Mouse (Mus musculus) embryonic facial prominence, embryonic 14.5 days (tissue): Measurements from ENCODE around the gene Galnt6. TPM values are rescaled to one million over a fixed set of nuclear protein-coding genes. Genes with fewer than 3 reads are reported as not detected.

Experiments used
- ATAC-seq: fragments of 200-750 bp; cut with Nextera tagmentation; 2 replicates; pipeline ENCODE4 v1.8.0; 2017; ENCODE audit warnings: low read depth, moderate number of reproducible peaks, moderate TSS enrichment
- DNase-seq: peaks from one replicate; pipeline ENCODE4 v3.0.0-alpha.2; 2015; ENCODE audit warnings: low spot score
- H3K27ac ChIP-seq: fragments of 300-500 bp; sonication (generic); replicated peaks from 2 replicates; pipeline ENCODE4 v1.5.1; 2014; ENCODE audit warnings: low read depth, mild to moderate bottlenecking, low read length, moderate library complexity
- H3K27me3 ChIP-seq: fragments of 300-500 bp; sonication (generic); replicated peaks from 2 replicates; pipeline ENCODE4 v1.6.1; 2014; ENCODE audit warnings: low read length; ENCODE audit not compliant: control insufficient read depth, insufficient read depth
- H3K36me3 ChIP-seq: fragments of 300-500 bp; sonication (generic); 2 replicates; pipeline ENCODE4 v1.6.1; 2014; ENCODE audit warnings: low read length, mixed read lengths; ENCODE audit not compliant: control insufficient read depth, insufficient read depth
- H3K4me1 ChIP-seq: fragments of 300-500 bp; sonication (generic); 2 replicates; pipeline ENCODE4 v1.6.1; 2014; ENCODE audit warnings: antibody characterized with exemption, low read length; ENCODE audit not compliant: control insufficient read depth, insufficient read depth
- H3K4me2 ChIP-seq: fragments of 300-500 bp; sonication (generic); 2 replicates; pipeline ENCODE4 v1.6.1; 2014; ENCODE audit warnings: low read depth, mild to moderate bottlenecking, low read length, moderate library complexity, mixed read lengths
- H3K4me3 ChIP-seq: fragments of 300-500 bp; sonication (generic); 2 replicates; pipeline ENCODE4 v1.5.1; 2014; ENCODE audit warnings: low read depth, mild to moderate bottlenecking, low read length
- H3K9ac ChIP-seq: fragments of 300-500 bp; sonication (generic); 2 replicates; pipeline ENCODE4 v1.6.1; 2014; ENCODE audit warnings: low read depth, mild to moderate bottlenecking, low read length, moderate library complexity, mixed read lengths
- H3K9me3 ChIP-seq: fragments of 300-500 bp; sonication (generic); 2 replicates; pipeline ENCODE4 v1.6.1; 2016; ENCODE audit warnings: low read length; ENCODE audit not compliant: control insufficient read depth
- WGBS: fragments of 180-500 bp; shearing (Covaris S2); extraction: QIAGEN DNeasy Blood & Tissue Kit; methylation state at CpG from one replicate; pipeline ENCODE4 v1.1.7; 2014; 5-methylcytosine and 5-hydroxymethylcytosine counted together
- polyA plus RNA-seq: library from polyadenylated mRNA; unstranded; fragments of >200 nt; fragmentation: Nextera tagmentation; extraction: Ambion mirVana; gene quantifications from 2 replicates; pipeline ENCODE4 v1.2.1, GENCODE M21; 2014

Gene Galnt6
- polyA plus RNA-seq, 1 experiment from 2014 or later = 2.1 TPM

DNA sequence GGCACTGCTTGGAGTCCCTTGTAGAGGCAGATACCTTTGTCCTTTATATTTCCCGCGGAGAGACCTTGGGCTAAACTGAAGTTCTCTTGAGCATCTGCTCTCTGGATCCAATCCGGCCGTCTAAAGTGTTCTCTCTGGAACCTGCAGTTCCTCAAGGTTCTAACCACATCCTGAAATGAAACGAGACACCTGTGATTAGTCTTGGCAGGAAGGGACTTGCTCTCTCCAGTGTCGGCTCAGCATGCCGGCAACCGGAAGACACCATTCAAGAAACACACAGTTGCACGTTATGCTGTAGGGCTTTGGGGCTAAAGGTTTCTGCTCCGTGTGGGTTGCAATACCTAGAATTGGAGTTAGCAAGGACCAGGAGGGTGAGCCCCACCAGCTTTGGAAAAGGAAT is 9.1 kb downstream of the Galnt6 start:
- H3K4me1 ChIP-seq = no peaks in the 10 kb centered on the region
- no peak overlapping the region for H3K27ac ChIP-seq
- H3K9ac ChIP-seq = no peak overlapping the region
- no peaks in the 10 kb centered on the region for H3K27me3 ChIP-seq
- ATAC-seq (no peak), DNase-seq (peak; percentile 31)
- no peak overlapping the region for H3K4me3 ChIP-seq
- 57% methylated on average over 10 of the region's 10 CpGs for WGBS
- no peaks in the 10 kb centered on the region for H3K9me3 ChIP-seq
- H3K36me3 ChIP-seq = no peaks in the 10 kb centered on the region
- H3K4me2 ChIP-seq = no peak overlapping the region

DNA sequence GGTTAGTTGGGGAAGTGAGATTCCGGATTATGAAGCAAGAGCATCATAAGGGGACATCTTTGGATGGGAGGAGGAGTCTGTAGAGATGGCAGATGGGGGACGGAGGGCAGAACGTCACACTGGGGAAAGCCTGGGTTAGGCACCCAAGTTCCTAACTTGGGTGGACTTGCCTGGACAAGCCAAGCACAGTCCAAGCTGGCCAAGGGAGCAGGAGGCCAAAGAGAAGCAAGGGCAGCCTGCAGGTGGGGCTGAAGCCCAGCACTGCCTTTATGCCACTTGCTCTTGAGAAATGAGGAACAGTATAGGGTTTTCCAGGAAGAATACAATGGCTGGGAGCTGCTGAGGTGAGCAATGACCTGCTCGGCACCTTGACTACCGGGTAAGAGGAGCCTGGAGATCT is 10.0 kb downstream of the Galnt6 start:
- Histone ChIP-seq H3K27me3 (no peaks in the 10 kb centered on the region), H3K4me1 (no peaks in the 10 kb centered on the region), H3K36me3 (no peaks in the 10 kb centered on the region), H3K27ac (no peak overlapping the region), H3K9me3 (no peaks in the 10 kb centered on the region), H3K9ac (no peak overlapping the region), H3K4me2 (no peak overlapping the region), H3K4me3 (no peak overlapping the region)
- no peak for ATAC-seq
- DNase-seq = no peak
- WGBS = 90% methylated on average over 5 of the region's 5 CpGs

DNA sequence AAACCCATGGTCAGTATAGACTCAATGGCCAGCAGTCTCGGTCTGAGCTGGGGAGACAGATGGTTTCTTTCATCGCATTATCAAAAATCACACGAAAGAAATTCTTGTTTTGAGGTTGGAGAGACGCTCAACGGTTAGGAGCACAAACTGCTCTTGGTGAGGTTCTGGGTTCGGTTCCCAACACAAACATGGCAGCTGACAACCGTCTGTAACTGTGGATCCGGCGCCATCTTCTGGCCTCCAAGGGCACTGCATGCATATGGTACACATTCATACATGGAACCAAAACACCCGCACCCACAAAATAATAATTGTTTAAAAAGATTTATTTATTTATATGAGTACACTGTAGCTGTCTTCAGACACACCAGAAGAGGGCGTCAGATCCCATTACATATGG is 10.6 kb downstream of the Galnt6 start:
- H3K4me1 ChIP-seq = no peaks in the 10 kb centered on the region
- no peaks in the 10 kb centered on the region for H3K36me3 ChIP-seq
- ATAC-seq (no peak), DNase-seq (no peak)
- H3K27ac ChIP-seq = no peak overlapping the region
- H3K9me3 ChIP-seq = no peaks in the 10 kb centered on the region
- H3K27me3 ChIP-seq = no peaks in the 10 kb centered on the region
- H3K4me2 ChIP-seq = no peak overlapping the region
- no peak overlapping the region for H3K4me3 ChIP-seq
- 84% methylated on average over 11 of the region's 11 CpGs for WGBS
- no peak overlapping the region for H3K9ac ChIP-seq

DNA sequence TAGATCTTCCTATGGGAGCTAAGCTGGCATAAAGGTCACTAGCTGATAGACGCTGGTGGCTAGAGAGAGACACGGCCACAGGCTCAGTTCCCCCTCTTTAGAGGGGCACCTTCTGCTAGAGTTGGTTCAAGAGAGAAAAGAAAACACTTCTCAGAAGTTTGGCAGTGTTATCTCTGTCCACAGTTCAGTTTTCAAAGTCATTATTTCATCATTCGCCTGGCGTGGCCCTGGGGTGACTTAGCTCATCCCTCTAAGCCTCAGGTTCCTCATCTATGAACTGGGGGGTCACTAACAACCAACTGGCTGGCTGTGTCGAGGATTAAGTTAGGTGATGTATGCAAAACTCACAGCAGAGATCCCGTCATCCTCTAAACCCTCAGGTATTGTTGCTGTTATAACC is 11.2 kb downstream of the Galnt6 start:
- no peaks in the 10 kb centered on the region for H3K9me3 ChIP-seq
- H3K9ac ChIP-seq = no peak overlapping the region
- H3K27ac ChIP-seq = no peak overlapping the region
- H3K4me2 ChIP-seq = no peak overlapping the region
- no peak overlapping the region for H3K4me3 ChIP-seq
- ATAC-seq (no peak), DNase-seq (no peak)
- no peaks in the 10 kb centered on the region for H3K36me3 ChIP-seq
- H3K4me1 ChIP-seq = no peaks in the 10 kb centered on the region
- 79% methylated on average over 6 of the region's 6 CpGs for WGBS
- H3K27me3 ChIP-seq = no peaks in the 10 kb centered on the region

DNA sequence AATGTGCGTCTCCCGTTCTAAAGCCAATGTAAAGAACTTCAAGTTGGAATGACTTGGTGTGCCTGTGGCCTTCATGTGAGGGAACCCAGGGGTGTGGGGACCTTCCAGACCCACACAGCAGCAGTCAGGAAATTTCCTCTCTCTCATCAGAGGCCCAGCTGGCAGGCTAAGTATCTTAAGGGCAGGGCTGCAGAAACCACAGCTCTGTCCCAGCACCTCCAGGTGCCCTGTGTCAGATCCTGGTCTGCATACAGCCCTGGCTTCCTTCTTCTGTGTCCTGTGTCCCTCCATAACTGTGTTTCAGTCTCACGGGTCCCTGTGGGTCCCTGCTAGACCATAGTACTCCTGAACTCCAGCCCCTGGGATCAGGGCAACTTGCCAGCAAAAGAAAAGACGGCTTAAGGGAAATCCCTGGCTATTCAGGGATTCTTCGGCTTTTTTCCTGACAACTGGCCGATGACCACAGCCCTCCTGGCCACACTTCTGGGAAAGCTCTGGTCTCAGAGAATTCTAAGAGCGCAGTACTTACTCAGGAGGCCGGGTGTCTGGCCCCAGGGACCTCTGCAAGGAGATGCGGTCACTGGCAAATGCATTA is 13.7 kb downstream of the Galnt6 start:
- H3K9ac ChIP-seq = no peak overlapping the region
- no peak overlapping the region for H3K4me2 ChIP-seq
- H3K36me3 ChIP-seq = no peaks in the 10 kb centered on the region
- WGBS = 62% methylated on average over 9 of the region's 9 CpGs
- no peaks in the 10 kb centered on the region for H3K4me1 ChIP-seq
- DNase-seq (no peak), ATAC-seq (no peak)
- H3K4me3 ChIP-seq = no peak overlapping the region
- no peak overlapping the region for H3K27ac ChIP-seq
- H3K9me3 ChIP-seq = no peaks in the 10 kb centered on the region
- no peaks in the 10 kb centered on the region for H3K27me3 ChIP-seq

DNA sequence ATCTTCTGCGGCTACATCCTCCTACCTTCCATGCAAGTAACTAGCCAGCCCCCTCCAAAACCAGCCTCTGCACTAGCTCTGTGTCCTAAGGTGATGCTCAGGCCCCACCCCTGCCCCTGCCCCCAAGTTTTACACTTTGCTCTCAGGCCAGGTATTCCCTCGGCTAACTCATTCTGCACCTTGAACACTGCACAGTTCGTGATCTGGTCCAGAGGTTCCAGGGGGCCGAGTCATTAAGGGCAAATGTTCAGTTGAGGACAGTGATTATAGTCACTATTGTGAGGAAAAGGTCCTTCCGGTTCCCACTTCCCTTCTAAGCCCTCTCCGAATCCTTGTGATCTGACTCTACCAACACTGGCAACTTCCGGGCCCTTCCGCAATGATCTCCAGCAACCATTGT is 14.7 kb downstream of the Galnt6 start:
- WGBS = 89% methylated on average over 8 of the region's 8 CpGs
- no peak overlapping the region for H3K9ac ChIP-seq
- H3K27me3 ChIP-seq = no peaks in the 10 kb centered on the region
- H3K9me3 ChIP-seq = no peaks in the 10 kb centered on the region
- H3K4me2 ChIP-seq = no peak overlapping the region
- no peak for DNase-seq
- no peak overlapping the region for H3K27ac ChIP-seq
- H3K36me3 ChIP-seq = no peaks in the 10 kb centered on the region
- no peak for ATAC-seq
- no peak overlapping the region for H3K4me3 ChIP-seq
- H3K4me1 ChIP-seq = no peaks in the 10 kb centered on the region

DNA sequence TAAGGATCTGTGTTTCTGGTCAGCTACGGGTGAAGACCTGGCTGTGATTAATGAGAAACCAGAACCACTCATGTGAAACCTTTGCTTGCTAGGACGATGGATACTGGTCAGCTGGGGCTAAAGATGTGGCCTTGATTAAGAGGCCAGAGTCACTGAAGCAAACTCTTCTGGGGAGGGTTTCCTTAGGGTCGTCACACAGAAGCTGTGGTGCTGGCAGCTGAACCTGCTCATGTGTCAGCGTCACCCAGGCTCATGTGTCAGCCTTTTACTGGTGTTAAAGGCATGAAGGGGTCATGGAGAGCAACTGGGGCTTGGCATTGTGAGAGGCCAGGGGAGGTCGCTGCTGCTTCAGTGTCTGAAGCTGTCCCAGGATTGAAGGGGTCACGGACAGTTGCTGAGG is 18.3 kb downstream of the Galnt6 start:
- Histone ChIP-seq H3K36me3 (no peaks in the 10 kb centered on the region), H3K27ac (no peak overlapping the region), H3K9me3 (no peaks in the 10 kb centered on the region), H3K4me2 (no peak overlapping the region), H3K9ac (no peak overlapping the region), H3K4me1 (no peaks in the 10 kb centered on the region), H3K4me3 (no peak overlapping the region), H3K27me3 (no peaks in the 10 kb centered on the region)
- ATAC-seq (no peak), DNase-seq (no peak)
- WGBS = 54% methylated on average over 6 of the region's 6 CpGs

DNA sequence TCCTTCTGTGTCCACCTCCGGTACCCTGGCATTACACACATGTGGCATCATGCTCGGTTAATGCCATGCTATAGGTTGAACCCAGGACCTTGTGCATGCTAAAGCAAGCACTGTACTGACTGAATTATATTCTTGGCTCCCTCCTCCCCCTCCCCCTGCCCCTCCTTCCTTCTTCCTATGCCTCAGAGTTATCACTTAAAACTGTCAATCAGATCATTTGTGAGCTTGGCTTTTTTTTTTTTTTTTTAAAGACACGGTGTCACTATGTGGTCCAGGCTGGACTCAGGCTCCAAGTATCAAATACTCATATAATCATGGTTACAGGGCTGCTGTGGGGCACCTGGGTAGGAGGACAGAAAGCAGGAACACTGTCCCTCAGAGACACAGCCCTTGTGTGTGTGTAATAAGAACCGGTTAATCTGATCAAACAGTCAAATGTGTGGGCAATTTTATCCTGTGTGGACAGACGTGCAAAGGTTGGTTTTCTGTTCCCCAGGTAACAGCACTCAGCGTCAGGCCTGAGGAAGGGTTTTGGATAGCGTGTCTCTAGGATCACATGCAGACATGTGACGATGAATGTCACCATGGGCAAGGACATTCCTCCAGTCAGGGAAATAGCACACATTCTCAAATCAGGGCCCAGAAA is 20.6 kb downstream of the Galnt6 start:
- no peak overlapping the region for H3K4me3 ChIP-seq
- no peak for DNase-seq
- H3K4me2 ChIP-seq = no peak overlapping the region
- H3K36me3 ChIP-seq = no peaks in the 10 kb centered on the region
- H3K9ac ChIP-seq = no peak overlapping the region
- no peaks in the 10 kb centered on the region for H3K9me3 ChIP-seq
- WGBS = 71% methylated on average over 8 of the region's 8 CpGs
- ATAC-seq = no peak
- H3K27me3 ChIP-seq = peaks cover 8% of the 10 kb centered on the region; the same call in 1 of the 2 replicates
- H3K27ac ChIP-seq = no peak overlapping the region
- H3K4me1 ChIP-seq = peaks cover 5% of the 10 kb centered on the region; the same call in 1 of the 2 replicates

DNA sequence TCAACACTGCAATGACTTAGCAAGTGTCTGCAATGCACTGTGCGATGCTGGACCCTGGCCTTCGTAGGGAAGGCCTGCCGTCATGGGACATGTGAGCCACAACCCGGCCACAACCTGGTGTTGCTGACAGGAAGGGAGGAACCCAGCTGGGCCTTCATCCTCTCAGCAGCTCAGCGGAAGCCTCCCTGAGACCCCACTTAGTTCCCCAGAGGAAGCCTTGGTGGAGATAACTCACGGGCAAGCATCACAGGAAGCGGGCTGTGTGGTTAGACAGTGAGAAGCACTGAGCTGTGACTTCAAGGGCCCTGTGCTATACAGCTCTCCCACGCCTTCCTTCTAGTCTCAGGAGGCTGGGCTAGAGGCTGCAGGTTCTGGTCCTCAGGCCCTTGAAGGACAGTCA is 22.9 kb downstream of the Galnt6 start:
- Histone ChIP-seq H3K4me3 (no peak overlapping the region), H3K27ac (no peak overlapping the region), H3K36me3 (no peaks in the 10 kb centered on the region), H3K27me3 (peaks cover 11% of the 10 kb centered on the region; the same call in 1 of the 2 replicates), H3K9ac (no peak overlapping the region), H3K9me3 (no peaks in the 10 kb centered on the region), H3K4me1 (peaks cover 5% of the 10 kb centered on the region; the same call in 1 of the 2 replicates), H3K4me2 (no peak overlapping the region)
- DNase-seq (no peak), ATAC-seq (no peak)
- WGBS = 52% methylated on average over 8 of the region's 8 CpGs
